Mouse (Mus musculus) left cerebral cortex, adult 11 months (tissue): ENCODE results near the gene Tiam1.
"Not testable (repeated sequence)": the region's sequence is repeated elsewhere in the genome, so short reads cannot be mapped to it uniquely, and the experiment has no call there.

Experiments
- DNase-seq: peaks from one replicate; pipeline ENCODE4 v3.0.0; 2022; ENCODE audit warnings: low spot score

Gene Tiam1

DNA sequence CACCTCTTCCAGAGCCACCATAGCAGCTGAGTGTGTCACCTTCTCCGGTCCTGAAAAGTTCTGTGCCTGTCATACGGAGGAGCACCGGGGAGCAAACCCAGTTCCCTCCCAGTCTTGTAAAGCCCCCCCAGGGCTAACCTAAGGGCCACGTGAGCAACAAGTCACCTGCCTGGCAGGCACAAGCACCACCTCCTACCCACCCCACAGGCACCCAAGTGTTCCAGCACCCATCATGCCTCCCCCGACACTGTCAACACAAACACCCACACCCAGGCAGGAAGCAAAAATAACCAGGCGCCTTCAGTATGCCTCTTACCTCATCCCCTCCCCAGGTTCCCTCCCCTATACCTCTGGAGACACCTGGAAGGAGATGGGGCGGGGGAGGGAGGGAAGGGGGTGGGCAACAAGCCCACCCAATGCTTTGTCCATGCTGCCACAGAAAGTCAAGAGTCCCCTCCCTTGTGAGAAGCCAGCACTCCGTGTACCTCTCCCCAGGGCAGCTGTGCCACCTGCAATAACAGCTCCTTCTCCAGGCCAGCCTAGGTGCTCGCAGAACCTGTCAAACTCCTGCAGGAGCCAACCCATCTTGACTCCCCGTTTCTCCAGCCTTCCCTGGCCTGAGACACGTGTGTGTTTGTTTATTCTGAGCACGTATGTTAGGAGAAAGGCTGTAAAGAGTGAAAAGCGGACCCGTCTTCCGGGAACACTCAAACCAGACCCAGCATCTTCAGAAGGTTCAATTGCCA is 38.7 kb downstream of the Tiam1 start:
- peak; percentile 71 for DNase-seq

- DNase-seq = no peak
Observed at GRCm38 (mm10) chr16:90103726-90104125, 39.8 kb downstream of the Tiam1 start.

GRCm38 (mm10) chr16:90102596-90102995 is 41.0 kb downstream of the Tiam1 start:
- DNase-seq = no peak

- DNase-seq = no peak
Observed at GRCm38 (mm10) chr16:90098191-90098605, 45.4 kb downstream of the Tiam1 start.

DNA sequence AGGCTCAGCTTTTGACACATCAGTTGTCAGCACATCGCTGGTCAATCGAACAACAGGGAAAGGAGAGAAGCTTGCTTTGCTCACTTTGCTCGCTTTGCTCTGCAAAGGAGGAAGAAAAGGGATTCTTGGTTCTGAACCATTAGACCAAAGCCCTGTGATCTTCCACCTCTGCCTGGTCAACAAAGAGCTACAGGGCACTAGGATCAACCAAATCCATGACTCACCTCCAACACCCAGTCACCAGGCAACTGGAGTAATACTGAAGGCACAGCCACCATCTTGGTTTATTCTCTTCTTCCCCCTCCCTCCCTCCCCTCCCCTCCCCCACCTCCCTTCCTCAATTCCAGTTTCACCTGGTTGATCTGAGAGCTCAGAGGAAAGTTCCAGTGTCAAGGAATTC is 45.8 kb downstream of the Tiam1 start:
- DNase-seq = no peak

DNA sequence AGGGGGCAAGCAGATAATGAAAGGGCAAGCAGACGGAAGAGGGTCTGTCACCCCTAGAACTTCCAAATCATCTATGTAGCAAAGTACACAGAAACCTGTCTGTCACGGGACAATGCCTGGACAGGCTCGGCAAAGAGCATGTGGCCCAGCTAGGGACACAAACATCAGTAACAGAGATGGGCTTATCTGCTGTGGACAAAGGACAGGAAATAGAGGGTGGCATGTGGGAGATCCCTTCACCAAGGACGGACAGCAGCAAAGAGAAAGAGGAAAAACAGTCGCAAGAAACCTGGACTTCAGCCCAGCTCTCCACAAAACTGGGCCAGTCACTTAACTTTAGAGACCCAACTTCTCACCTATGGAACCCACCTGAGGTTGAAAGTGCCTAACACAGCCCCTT is 47.6 kb downstream of the Tiam1 start:
- DNase-seq = no peak

DNA sequence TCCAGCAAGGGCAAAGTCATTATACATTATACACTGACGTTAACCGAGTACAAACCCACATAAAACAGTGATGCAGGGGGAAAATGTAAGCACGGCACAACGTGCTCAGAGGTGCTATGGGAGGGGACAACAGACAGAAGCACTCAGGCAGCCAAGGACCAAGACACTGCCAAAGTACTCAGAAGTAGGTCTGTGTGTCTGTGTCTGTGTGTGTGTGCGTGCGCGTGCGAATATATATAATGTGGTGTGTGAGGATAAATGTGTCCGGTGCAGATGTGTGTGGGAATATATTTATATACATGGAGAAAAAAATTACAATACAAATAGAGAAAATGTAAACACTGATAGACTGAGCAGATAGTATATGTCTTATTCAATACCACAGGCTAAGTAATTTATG is 50.6 kb downstream of the Tiam1 start:
- no peak for DNase-seq

DNA sequence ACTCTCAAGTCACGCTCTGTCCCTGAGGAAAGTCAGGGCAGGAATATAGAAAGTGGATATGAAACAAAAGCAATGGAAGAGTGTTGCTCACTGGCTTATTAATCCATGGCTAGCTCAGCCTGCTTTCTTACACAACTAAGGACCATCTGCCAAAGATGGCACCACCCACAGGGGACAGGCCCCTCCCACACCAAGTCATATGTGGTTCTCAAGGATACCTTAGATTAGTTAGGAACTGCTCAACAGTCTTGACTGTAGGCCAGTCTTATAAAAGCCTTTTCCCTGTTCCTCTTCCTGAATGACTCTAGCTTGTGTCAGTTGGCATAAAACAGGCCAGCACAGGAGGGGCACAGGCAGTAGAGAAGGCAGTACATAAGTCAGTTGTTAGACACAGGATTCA is 51.7 kb downstream of the Tiam1 start:
- no peak for DNase-seq

DNA sequence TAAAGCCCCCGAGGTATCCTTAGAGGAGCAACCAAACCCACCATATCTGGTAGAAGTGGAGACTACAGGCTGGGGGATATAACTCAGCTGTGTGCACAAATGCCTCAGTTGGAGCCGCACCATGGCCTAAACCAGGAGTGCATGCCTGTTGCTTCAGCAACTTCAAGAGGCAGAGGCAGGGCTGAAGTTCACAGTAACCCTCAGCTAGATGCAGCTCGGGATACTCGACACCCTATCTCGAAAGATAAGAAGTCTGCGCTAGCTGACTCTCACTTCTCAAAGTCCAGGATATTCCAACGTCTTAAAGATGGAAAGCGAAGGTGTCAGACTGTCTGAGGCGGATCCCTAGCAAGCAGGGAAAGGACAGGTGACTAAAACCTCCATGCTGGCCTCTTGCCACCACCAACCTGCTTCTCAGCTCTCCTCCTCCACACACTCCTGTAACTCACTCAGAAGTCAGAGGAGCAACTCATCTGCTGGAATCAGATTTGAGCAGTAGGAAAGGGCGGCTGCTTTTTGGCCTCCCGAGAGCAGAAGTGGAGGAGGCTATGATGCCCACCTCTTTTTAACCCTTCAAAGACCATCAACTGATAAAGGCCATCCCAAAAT is 52.4 kb downstream of the Tiam1 start:
- DNase-seq = no peak

DNA sequence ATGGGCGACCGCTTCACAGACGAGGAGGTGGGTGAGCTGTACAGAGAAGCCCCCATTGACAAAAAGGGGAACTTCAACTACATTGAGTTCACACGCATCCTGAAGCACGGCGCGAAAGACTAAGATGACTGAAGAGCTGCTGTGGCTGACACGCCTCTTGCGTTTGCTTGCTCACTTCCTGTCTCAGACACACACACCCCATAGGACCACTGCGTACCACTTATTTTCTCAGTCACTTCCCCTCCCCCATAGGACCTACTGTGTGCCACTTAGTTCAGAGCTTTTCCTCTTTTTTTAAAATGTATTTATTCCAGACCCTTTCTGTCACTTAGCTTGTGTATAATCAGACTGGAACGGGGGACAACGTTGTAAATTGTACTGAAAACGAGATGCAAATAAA is 53.2 kb downstream of the Tiam1 start:
- DNase-seq = no peak

DNA sequence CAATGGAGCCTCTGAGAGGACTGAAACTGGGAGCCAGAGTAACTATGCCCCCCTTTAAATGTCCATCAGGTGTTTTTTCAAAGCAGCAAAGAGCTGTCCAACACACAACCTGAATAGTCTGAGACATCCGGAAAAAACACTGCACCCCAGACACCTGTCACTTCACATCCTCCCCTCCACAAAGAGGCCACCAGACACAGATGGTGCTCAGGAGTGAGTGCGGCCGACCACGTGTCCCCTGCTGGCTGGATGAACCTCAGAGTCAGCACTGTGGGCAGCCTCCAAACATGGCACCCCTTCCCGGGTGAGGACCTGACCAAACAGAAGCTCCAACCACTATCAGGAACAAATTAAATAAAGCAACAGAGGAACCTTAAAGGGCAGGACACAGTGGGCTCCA is 56.3 kb downstream of the Tiam1 start:
- DNase-seq = no peak

DNA sequence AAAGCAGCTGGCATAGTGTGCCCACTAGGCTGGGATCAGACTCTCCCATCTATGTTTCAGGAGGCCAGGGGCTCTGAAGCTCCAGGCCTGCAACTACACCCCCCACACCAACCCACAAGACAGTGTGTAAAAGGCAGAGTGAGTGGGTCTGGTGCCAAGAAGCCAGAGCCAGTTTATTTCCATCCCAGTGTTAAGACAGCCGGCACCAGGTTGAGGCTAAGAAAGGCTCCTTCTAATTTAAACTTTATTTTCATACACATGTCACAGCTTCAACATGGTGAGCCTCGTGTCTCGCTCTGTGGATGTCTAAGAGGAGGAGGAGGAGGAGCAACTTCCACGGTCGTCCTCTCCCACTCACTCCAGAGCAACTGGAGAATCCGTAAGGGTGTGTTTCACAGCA is 57.5 kb downstream of the Tiam1 start:
- DNase-seq = peak; percentile 74

DNA sequence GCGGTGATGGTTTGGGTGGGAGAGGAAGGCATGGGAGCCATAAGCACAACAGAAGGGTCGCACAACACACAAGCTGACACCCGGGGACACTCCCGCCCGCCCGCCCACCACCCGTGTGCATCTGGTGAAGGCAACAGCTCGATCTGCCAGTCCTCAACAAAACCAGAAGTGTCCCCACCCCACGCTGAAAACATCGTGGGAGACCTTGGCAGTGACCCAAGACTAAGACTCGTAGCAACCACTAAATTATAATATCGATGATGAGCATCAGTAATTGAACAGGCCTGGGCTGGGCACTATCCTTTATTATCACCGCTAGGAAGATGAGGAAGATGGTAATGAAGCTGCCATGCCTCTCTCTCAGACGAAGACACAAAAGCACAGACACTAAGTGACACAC is 58.0 kb downstream of the Tiam1 start:
- DNase-seq = no peak

- DNase-seq = no peak
Observed at GRCm38 (mm10) chr16:90081125-90081524, 62.4 kb downstream of the Tiam1 start.

- no peak for DNase-seq
Observed at GRCm38 (mm10) chr16:90078806-90079381, 64.7 kb downstream of the Tiam1 start.

- DNase-seq = no peak
Observed at GRCm38 (mm10) chr16:90073510-90073909, 70.1 kb downstream of the Tiam1 start.

- no peak for DNase-seq
Observed at GRCm38 (mm10) chr16:90072651-90073050, 70.9 kb downstream of the Tiam1 start.

DNA sequence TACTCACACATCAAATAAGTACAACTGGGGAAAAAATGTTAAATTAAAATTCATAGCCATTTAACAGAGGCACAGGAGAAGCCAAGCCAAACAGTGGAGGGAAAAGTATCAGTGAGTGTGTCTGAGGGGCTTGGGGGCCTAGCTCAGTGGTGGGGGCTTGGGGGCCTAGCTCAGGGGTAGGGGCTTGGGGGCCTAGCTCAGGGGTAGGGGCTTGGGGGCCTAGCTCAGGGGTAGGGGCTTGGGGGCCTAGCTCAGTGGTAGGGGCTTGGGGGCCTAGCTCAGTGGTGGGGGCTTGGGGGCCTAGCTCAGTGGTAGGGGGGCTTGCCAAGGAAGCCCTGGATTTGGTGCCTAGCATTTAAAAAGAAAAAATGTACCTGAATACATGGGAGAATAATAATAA is 72.4 kb downstream of the Tiam1 start:
- not testable (repeated sequence) for DNase-seq

- no peak for DNase-seq
Observed at GRCm38 (mm10) chr16:90070104-90070503, 73.5 kb downstream of the Tiam1 start.

DNA sequence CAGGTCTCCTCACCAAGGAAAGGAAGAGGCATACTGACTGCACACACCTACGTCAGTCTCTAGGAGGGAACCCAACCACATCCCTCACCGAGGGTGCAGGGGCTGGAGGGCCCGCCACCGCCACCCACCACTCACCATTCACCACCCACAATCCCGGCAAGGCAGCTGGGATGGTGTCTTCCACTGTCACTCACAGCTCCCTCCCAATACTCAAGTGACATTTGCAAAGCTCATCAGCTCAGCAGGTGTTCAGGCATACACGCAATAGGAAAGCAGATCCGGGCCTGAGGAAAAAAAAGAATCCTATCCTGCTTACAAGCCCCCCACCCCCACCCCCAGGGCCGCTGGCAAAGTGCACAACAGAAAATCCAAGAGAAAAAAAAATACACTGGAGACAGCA is 74.4 kb downstream of the Tiam1 start:
- no peak for DNase-seq

- no peak for DNase-seq
Observed at GRCm38 (mm10) chr16:90052905-90053519, 90.6 kb downstream of the Tiam1 start.

DNA sequence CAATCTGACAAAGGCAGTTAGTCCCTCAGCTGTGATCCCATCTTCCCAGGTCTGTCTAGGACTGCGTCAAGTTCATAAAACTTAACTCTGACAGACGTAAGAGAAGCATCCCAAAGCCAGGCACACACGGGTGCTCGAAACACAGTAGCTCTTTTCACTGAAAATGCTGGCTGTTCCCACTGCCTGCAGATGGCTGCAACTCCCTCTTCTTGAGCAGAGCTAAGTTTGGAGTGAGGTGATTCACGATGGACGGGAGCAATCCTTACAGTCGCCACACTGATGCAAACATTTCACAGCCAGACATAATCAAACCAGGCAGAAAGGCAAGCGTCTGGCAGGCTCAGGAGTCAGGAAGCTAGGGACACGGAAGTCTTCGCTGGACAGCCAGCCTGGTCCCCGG is 91.2 kb downstream of the Tiam1 start:
- DNase-seq = no peak

DNA sequence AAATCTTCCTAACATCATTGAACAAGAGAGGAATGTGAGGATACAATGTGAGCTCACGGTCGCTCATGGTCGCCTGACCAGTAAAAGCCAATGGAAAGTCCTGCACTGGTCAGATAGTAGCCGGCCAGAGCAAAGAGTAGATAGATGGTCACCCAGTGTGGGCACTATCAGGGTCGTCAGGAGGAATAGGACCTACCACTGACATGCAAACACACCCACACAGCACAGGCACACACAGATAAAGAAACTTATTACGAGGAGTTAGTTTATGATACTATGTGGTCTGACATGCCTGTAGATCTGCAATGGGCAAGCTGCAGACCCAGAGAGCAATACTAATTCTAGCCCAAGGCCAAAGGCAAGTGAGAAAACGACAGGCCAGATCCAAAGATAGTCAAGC is 92.5 kb downstream of the Tiam1 start:
- DNase-seq = no peak
